Comparison of ENCODE assay signal across 8 mouse cellular contexts in genomic region chr12:80791571-80792444, GRCm38 (mm10). TPM values are rescaled to one million over a fixed set of nuclear protein-coding genes. Genes with fewer than 3 reads are reported as not detected.
DNase-seq lines count a peak whose midpoint lies in the region; ATAC-seq and TF ChIP-seq lines count a peak whose summit lies in the region.

No protein-coding gene starts in this region.

- peak in 1 of 2 experiments; percentile 27 for DNase-seq in heart, adult 2 months
- no peak for DNase-seq in heart, postnatal 14 days
- DNase-seq in limb, embryonic 10.5 days (ENCODE audit: low spot score), result peak; percentile 33
- peak; percentile 27 for DNase-seq in neural tube, embryonic 10.5 days (ENCODE audit: extremely low spot score, low spot score)
- DNase-seq in right cerebral cortex, postnatal 36 days (ENCODE audit: low spot score in 2 of 2), result no peak
- DNase-seq in right cerebral cortex, postnatal 25 days, result no peak

- no peak for TF ChIP-seq EP300 in heart, adult 2 months (IDR thresholded peaks at IDR 0.05; ENCODE audit: insufficient read depth, low read depth, low read length)

- H3K9ac ChIP-seq in heart, adult 2 months (ENCODE audit: low read depth, low read length), result peak overlapping the region; percentile 100
- peak overlapping the region; percentile 99 for H3K9ac ChIP-seq in heart, embryonic 12.5 days

- no peak for ATAC-seq in heart, embryonic 12.5 days (ENCODE audit: insufficient number of reproducible peaks, low FRiP score)

- no peaks in the 10 kb centered on the region for H3K27me3 ChIP-seq in heart, adult 2 months (ENCODE audit: control insufficient read depth, insufficient read depth, low read length)
- H3K27me3 ChIP-seq in heart, embryonic 12.5 days (replicated peaks), result no peaks in the 10 kb centered on the region
- H3K27me3 ChIP-seq in limb, embryonic 10.5 days (ENCODE audit: low read depth, poor library complexity, severe bottlenecking), result peaks cover 5% of the 10 kb centered on the region; the same call in 1 of the 2 replicates

- intact Hi-C loops in heart, adult 2 months (cut with DNase I), result loop anchor here (2.0 to 5.0 kb wide), 3 partner anchors 29 to 75 kb away; no protein-coding TSS in a partner anchor
- intact Hi-C loops in heart, postnatal 14 days (cut with DNase I), result loop anchor here (2.0 kb wide), 2 partner anchors 25 to 93 kb away; no protein-coding TSS in a partner anchor

- H3K4me2 ChIP-seq in heart, embryonic 12.5 days, result peak overlapping the region; percentile 91

- peaks cover 17% of the 10 kb centered on the region for H3K4me1 ChIP-seq in heart, adult 2 months (ENCODE audit: control insufficient read depth, insufficient read depth, low read length)
- peaks cover 1% of the 10 kb centered on the region for H3K4me1 ChIP-seq in bone marrow, adult 2 months (ENCODE audit: control insufficient read depth, insufficient read depth, low read length)
- peaks cover 38% of the 10 kb centered on the region for H3K4me1 ChIP-seq in heart, embryonic 12.5 days (replicated peaks)
- peaks cover 16% of the 10 kb centered on the region for H3K4me1 ChIP-seq in limb, embryonic 10.5 days

- H3K79me2 ChIP-seq in heart, adult 2 months (replicated peaks; ENCODE audit: control insufficient read depth, insufficient read depth, low read length), result peaks cover 3% of the 10 kb centered on the region; the same call in 1 of the 2 replicates

- TF ChIP-seq POLR2A in heart, adult 2 months (IDR thresholded peaks at IDR 0.05; ENCODE audit: insufficient read depth, low read depth, low read length), result no peak
- no peak for TF ChIP-seq POLR2A in bone marrow, adult 2 months (IDR thresholded peaks at IDR 0.05; ENCODE audit: borderline replicate concordance, control insufficient read depth, low read depth, low read length)

- 10% methylated on average over 6 of the region's 6 CpGs for WGBS in heart, adult 2 months
- 5% methylated on average over 6 of the region's 6 CpGs for WGBS in bone marrow, adult 2 months
- WGBS in heart, embryonic 12.5 days, result 34% methylated on average over 6 of the region's 6 CpGs
- 50% methylated on average over 6 of the region's 6 CpGs for WGBS in limb, embryonic 10.5 days

- H3K27ac ChIP-seq in heart, adult 2 months, result peak overlapping the region; percentile 98
- peak overlapping the region; percentile 100 for H3K27ac ChIP-seq in bone marrow, adult 2 months (ENCODE audit: control insufficient read depth, insufficient read depth, low read depth, low read length, poor library complexity)
- peak overlapping the region; percentile 96 for H3K27ac ChIP-seq in heart, embryonic 12.5 days (ENCODE audit: poor library complexity, severe bottlenecking)
- peak overlapping the region; percentile 91; the same call in 1 of the 2 replicates for H3K27ac ChIP-seq in limb, embryonic 10.5 days

- no peaks in the 10 kb centered on the region for H3K9me3 ChIP-seq in heart, embryonic 12.5 days (replicated peaks)
- H3K9me3 ChIP-seq in limb, embryonic 10.5 days (replicated peaks), result no peaks in the 10 kb centered on the region

- H3K4me3 ChIP-seq in heart, adult 2 months, result peak overlapping the region; percentile 73
- H3K4me3 ChIP-seq in bone marrow, adult 2 months (replicated peaks; ENCODE audit: control insufficient read depth, low read depth, low read length), result peak overlapping the region; percentile 96
- peak overlapping the region; percentile 98 for H3K4me3 ChIP-seq in heart, embryonic 12.5 days
- peak overlapping the region; percentile 96 for H3K4me3 ChIP-seq in limb, embryonic 10.5 days

- peaks cover 30% of the 10 kb centered on the region for H3K36me3 ChIP-seq in heart, adult 2 months (ENCODE audit: control insufficient read depth, insufficient read depth, low read length)
- no peaks in the 10 kb centered on the region for H3K36me3 ChIP-seq in heart, embryonic 12.5 days
- 0 out of 2 replicates have a peak, but pooled peaks cover 8% of the 10 kb centered on the region for H3K36me3 ChIP-seq in limb, embryonic 10.5 days

- peak; percentile 59 for TF ChIP-seq CTCF in heart, adult 2 months (IDR thresholded peaks at IDR 0.05)
- TF ChIP-seq CTCF in bone marrow, adult 2 months (IDR thresholded peaks at IDR 0.05; ENCODE audit: control insufficient read depth, insufficient read depth, low read length), result no peak

RNA-seq across cellular contexts. Expression of gene Susd6, which starts 1.5 kb away (rescaled TPM):
- 10 to 100 TPM; 67.4 to 78.6 TPM for total RNA-seq in heart, adult 2 months (2021)
- polyA plus RNA-seq in heart, adult 2 months (2012; rRNA removed), result 50.1 and 75.8 TPM in 2 replicates
- 10 to 100 TPM; 63.4 to 66.2 TPM for total RNA-seq in heart, postnatal 14 days (2021)
- 10.0 and 17.3 TPM in 2 replicates for polyA plus RNA-seq in bone marrow, adult 2 months (2011; ENCODE audit: insufficient read depth, insufficient read length, low replicate concordance, missing spikeins)
- polyA plus RNA-seq in heart, embryonic 12.5 days (2016; fragmentation: Nextera tagmentation; extraction: Ambion mirVana), result 22.4 and 22.7 TPM in 2 replicates
- 10.0 and 12.0 TPM in 2 replicates for polyA plus RNA-seq in limb, embryonic 10.5 days (2016; fragmentation: Nextera tagmentation; extraction: Ambion mirVana)

RNA-seq across cellular contexts. Expression of gene Ccdc177, which starts 31.3 kb away (rescaled TPM):
- total RNA-seq in heart, adult 2 months (2021), result under 1 TPM in 1 of 2 experiments, not detected in 1; 0.05 TPM
- not detected in 2 replicates for polyA plus RNA-seq in heart, adult 2 months (2012; rRNA removed)
- under 1 TPM in 1 of 2 experiments, not detected in 1; 0.07 TPM for total RNA-seq in heart, postnatal 14 days (2021)
- not detected in 2 replicates for polyA plus RNA-seq in bone marrow, adult 2 months (2011; ENCODE audit: insufficient read depth, insufficient read length, low replicate concordance, missing spikeins)
- 0.03 TPM in 1 of 2 replicates, not detected in the other for polyA plus RNA-seq in heart, embryonic 12.5 days (2016; fragmentation: Nextera tagmentation; extraction: Ambion mirVana)
- polyA plus RNA-seq in limb, embryonic 10.5 days (2016; fragmentation: Nextera tagmentation; extraction: Ambion mirVana), result 0.04 and 0.06 TPM in 2 replicates

Comparison
In these comparisons a context has a peak if more than half of its experiments do, and no peak if none do; other contexts are left out.
1. DNase-seq: peak in limb, embryonic 10.5 days (single experiment) and neural tube, embryonic 10.5 days (single experiment); none in heart, postnatal 14 days (0 of 2), right cerebral cortex, postnatal 36 days (0 of 2) and right cerebral cortex, postnatal 25 days (single experiment).
2. Peak in every context shown above with its lines, with median percentiles within 50 percentile points of each other: H3K27ac ChIP-seq and H3K4me3 ChIP-seq.